Mouse (Mus musculus) heart, embryonic 10.5 days (tissue): ENCODE measurements around the gene Arl15. TPM values are rescaled to one million over a fixed set of nuclear protein-coding genes. Genes with fewer than 3 reads are reported as not detected.

Source experiments
- DNase-seq: peaks from one replicate; pipeline ENCODE4 v3.0.0-alpha.2; 2017; ENCODE audit warnings: low spot score
- H3K27ac ChIP-seq: fragments of 300-500 bp; sonication (generic); 2 replicates; pipeline ENCODE4 v1.5.1; 2016; ENCODE audit warnings: mild to moderate bottlenecking
- H3K27me3 ChIP-seq: fragments of 300-500 bp; sonication (generic); 2 replicates; pipeline ENCODE4 v1.6.1; 2016; ENCODE audit warnings: mild to moderate bottlenecking; ENCODE audit not compliant: poor library complexity, insufficient read depth, severe bottlenecking
- H3K36me3 ChIP-seq: fragments of 300-500 bp; sonication (generic); 2 replicates; pipeline ENCODE4 v1.6.1; 2016; ENCODE audit warnings: mild to moderate bottlenecking, moderate library complexity
- H3K4me1 ChIP-seq: fragments of 300-500 bp; sonication (generic); 2 replicates; pipeline ENCODE4 v1.6.1; 2016; ENCODE audit warnings: mild to moderate bottlenecking
- H3K4me3 ChIP-seq: fragments of 300-500 bp; sonication (generic); 2 replicates; pipeline ENCODE4 v1.5.1; 2016; ENCODE audit warnings: mild to moderate bottlenecking, moderate library complexity
- H3K9me3 ChIP-seq: fragments of 300-500 bp; sonication (generic); 2 replicates; pipeline ENCODE4 v1.6.1; 2016; ENCODE audit warnings: mild to moderate bottlenecking, moderate library complexity
- WGBS: fragments of 180-500 bp; shearing (Covaris S2); methylation state at CpG from one replicate; pipeline ENCODE4 v1.1.7; 2016; 5-methylcytosine and 5-hydroxymethylcytosine counted together
- polyA plus RNA-seq: library from polyadenylated mRNA; unstranded; fragments of >200 nt; fragmentation: Nextera tagmentation; extraction: Ambion mirVana; gene quantifications from 2 replicates; pipeline ENCODE4 v1.2.1, GENCODE M21; 2016

The Arl15 gene
- polyA plus RNA-seq, 1 experiment from 2014 or later, result 8.9 TPM

DNA sequence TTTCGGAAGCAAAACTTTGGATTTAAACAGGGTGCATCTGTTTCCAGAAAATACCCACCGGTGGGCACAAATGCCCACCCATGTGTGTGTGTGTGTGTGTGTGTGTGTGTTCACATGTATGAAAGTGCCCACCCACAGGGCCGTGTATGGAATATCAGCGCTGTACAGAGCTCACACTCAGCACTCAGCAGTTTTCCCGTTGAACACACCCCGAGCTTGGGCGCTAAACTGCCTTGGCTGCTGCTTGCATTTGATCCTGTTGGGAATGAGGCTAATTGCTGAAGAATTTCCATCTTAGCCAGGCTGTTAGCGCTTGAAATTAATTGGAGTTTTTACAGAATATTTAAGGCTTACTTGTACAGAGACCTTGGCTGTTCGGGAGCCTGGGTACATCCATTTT lies 282.9 kb downstream of the Arl15 start:
- no peaks in the 10 kb centered on the region for H3K36me3 ChIP-seq
- H3K4me3 ChIP-seq, result no peak overlapping the region
- H3K27ac ChIP-seq, result no peak overlapping the region
- no peaks in the 10 kb centered on the region for H3K27me3 ChIP-seq
- WGBS, result 88% methylated on average over 9 of the region's 9 CpGs
- peak; percentile 22 for DNase-seq
- H3K9me3 ChIP-seq, result no peaks in the 10 kb centered on the region
- no peaks in the 10 kb centered on the region for H3K4me1 ChIP-seq

DNA sequence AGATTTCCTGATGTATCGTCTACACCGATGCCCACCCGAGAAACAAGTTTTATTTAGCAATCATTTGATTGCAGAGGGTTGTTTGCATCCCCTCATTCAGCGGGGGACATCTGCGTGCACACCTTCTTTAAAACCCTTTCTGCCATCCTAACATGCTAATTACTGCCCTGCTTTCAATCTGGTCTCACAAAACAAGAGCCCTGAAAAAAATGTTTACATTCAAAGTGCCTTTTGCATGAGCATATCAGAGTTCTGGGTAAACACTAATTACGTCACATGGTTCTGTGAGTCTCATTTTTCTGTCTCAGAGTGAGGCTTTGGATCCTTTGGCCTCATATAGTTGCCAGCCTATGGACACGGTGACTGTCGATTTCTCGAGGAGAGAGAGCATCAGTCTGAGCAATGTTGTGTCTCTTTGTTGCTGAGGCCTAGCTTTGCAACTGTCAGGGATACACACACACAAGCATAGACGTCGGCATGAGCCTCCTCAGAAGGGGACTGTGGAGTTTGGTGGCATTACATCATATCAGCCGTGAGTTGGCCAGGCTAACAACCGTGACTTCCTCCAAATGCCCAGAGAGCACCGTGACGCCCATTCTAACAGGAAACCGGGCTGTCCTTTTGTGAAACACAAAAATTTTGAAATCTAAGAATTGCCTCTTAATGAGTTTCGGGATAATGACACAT lies 283.4 kb downstream of the Arl15 start:
- H3K4me3 ChIP-seq, result no peak overlapping the region
- H3K4me1 ChIP-seq, result no peaks in the 10 kb centered on the region
- H3K27ac ChIP-seq, result no peak overlapping the region
- no peak for DNase-seq
- WGBS, result 76% methylated on average over 17 of the region's 17 CpGs
- no peaks in the 10 kb centered on the region for H3K36me3 ChIP-seq
- no peaks in the 10 kb centered on the region for H3K9me3 ChIP-seq
- H3K27me3 ChIP-seq, result no peaks in the 10 kb centered on the region

DNA sequence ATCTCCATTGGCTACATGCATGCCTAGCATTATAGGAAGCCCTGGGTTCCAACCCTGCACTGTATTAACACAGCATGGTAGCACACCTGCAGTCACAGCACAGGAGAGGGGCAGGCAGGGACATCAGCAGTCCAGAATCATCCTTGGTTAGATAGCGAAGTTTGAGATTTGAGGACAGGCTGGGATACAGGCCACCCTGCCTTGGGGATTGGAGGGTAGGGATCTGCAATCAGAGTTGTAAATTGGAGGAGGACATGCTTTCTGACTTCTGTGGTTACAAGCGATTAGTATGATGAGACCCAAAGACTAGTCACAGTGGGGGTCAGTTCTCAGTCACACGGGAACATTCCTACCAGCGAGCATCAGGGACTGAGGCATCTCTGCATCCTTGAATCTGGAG lies 284.5 kb downstream of the Arl15 start:
- no peak overlapping the region for H3K4me3 ChIP-seq
- H3K36me3 ChIP-seq, result no peaks in the 10 kb centered on the region
- no peak overlapping the region for H3K27ac ChIP-seq
- DNase-seq, result peak; percentile 58
- H3K9me3 ChIP-seq, result no peaks in the 10 kb centered on the region
- no peaks in the 10 kb centered on the region for H3K27me3 ChIP-seq
- 87% methylated on average over 4 of the region's 4 CpGs for WGBS
- H3K4me1 ChIP-seq, result no peaks in the 10 kb centered on the region

DNA sequence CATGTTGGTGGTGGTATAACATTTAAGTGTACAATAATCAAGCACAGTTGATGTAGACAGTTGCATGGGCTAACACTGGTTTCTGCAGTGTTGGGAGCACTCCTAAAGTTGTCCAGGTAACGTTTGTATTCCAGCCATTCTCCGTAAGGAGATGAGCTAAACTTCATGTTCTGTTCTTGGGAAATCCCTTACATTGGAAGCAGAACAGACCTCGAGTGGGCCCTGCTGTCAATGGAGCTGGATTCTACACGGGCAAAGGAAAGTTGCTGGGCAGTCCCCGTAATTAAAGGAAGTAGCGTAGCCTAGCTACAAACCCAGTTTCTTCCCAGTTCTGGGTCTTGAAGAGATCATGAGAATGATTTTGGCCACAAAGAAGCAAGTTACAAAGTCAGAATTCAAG lies 285.4 kb downstream of the Arl15 start:
- no peaks in the 10 kb centered on the region for H3K27me3 ChIP-seq
- peak; percentile 71 for DNase-seq
- no peaks in the 10 kb centered on the region for H3K9me3 ChIP-seq
- H3K27ac ChIP-seq, result no peak overlapping the region
- WGBS, result 90% methylated on average over 6 of the region's 6 CpGs
- H3K36me3 ChIP-seq, result no peaks in the 10 kb centered on the region
- no peak overlapping the region for H3K4me3 ChIP-seq
- H3K4me1 ChIP-seq, result no peaks in the 10 kb centered on the region

DNA sequence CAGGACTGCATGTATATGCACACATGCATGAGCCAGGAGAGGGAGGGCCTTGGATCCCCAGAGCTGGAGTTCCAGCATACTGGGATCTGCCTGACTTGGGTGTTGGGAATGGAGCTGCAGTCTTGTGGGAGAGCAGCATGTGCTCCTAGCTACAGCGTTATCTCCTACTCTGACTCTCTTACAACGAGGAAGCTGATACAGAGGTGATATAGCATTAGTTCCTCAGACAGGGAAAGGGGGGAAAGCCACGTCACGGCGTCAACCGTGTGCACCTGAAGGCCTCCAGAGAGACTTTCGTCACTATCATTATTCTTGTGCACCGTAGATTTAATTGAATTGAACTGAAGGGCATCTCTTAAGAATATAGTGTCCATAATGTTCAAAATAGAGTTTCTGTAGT lies 286.2 kb downstream of the Arl15 start:
- no peaks in the 10 kb centered on the region for H3K36me3 ChIP-seq
- peak; percentile 46 for DNase-seq
- no peaks in the 10 kb centered on the region for H3K27me3 ChIP-seq
- no peak overlapping the region for H3K27ac ChIP-seq
- H3K4me3 ChIP-seq, result no peak overlapping the region
- no peaks in the 10 kb centered on the region for H3K4me1 ChIP-seq
- 77% methylated on average over 8 of the region's 8 CpGs for WGBS
- no peaks in the 10 kb centered on the region for H3K9me3 ChIP-seq

DNA sequence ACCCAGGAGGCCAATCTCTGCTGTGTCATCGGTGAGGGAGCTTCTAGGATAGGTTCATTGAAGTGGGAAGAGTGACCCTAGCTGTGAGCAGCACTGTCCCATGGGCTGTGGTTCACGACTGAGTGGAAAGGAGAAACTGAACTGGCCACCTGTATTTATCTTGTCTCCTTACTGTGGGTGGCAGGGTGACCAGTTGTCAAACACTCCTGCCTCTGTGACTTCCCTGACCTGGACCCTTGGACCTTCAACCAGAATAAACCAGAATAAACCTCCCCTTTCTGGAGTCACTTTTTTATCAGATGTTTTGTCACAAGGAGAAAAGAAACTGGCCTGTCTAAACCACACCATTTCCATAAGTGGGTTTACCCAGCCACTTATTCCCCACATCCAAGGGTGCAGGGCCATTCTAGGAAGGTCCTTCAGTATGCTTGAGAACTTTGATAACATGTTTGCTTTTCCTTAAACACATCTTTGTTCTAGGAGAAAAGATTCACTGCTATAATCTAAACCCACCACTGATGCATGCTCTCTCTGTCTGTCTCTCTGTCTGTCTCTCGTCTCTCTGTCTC lies 289.3 kb downstream of the Arl15 start:
- Histone ChIP-seq H3K4me3 (no peak overlapping the region), H3K27ac (no peak overlapping the region), H3K36me3 (no peaks in the 10 kb centered on the region), H3K4me1 (peaks cover 3% of the 10 kb centered on the region; the same call in 1 of the 2 replicates), H3K9me3 (no peaks in the 10 kb centered on the region), H3K27me3 (no peaks in the 10 kb centered on the region)
- 75% methylated on average over 3 of the region's 3 CpGs for WGBS
- no peak for DNase-seq

DNA sequence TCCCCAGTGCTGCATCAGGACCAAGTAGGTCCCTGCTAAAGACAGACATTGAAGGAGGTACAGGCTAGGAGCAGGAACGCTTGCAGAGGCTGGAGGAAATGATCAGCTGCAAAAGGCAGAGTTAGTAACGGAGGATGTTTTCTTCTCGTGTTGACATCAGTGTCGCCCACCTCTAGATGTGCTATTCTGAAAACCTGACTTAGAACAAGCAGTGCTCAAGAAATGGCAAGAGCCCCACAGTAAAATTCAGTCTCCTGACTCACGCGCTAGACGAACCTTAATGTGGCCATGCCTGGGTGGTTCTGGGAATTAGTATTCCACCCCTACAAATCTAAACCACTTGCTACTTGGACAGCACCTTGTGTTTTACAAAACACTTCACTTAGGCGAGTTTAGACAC lies 291.1 kb downstream of the Arl15 start:
- Histone ChIP-seq H3K9me3 (no peaks in the 10 kb centered on the region), H3K36me3 (no peaks in the 10 kb centered on the region), H3K27ac (no peak overlapping the region), H3K4me3 (no peak overlapping the region), H3K27me3 (no peaks in the 10 kb centered on the region), H3K4me1 (peaks cover 3% of the 10 kb centered on the region; the same call in 1 of the 2 replicates)
- no peak for DNase-seq
- WGBS, result 83% methylated on average over 8 of the region's 8 CpGs

DNA sequence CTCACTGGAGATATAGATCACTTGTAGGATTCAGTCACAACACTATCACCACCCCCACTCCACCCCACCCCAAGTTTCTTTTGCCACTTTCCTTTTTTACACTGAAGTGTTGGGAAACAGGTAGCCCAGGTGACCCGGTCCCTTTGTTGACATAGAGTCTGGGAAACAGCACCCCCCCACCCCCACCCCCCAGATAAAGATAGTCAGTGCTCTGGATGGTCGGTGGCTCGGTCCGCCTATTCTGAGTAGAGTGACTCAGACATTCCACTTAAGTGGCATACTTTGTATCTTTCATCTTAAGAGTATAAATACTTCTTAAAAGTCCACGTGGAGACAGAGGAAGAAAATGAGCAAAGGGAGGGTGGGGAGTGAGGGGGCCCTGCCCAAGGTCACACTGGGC lies 292.0 kb downstream of the Arl15 start:
- Histone ChIP-seq H3K4me1 (peaks cover 3% of the 10 kb centered on the region; the same call in 1 of the 2 replicates), H3K36me3 (no peaks in the 10 kb centered on the region), H3K27ac (peak overlapping the region; percentile 37; the same call in 1 of the 2 replicates), H3K9me3 (no peaks in the 10 kb centered on the region), H3K27me3 (no peaks in the 10 kb centered on the region), H3K4me3 (0 out of 2 replicates have a peak overlapping the region, but pooled peaks have one; percentile 0)
- 13% methylated on average over 5 of the region's 5 CpGs for WGBS
- no peak for DNase-seq

DNA sequence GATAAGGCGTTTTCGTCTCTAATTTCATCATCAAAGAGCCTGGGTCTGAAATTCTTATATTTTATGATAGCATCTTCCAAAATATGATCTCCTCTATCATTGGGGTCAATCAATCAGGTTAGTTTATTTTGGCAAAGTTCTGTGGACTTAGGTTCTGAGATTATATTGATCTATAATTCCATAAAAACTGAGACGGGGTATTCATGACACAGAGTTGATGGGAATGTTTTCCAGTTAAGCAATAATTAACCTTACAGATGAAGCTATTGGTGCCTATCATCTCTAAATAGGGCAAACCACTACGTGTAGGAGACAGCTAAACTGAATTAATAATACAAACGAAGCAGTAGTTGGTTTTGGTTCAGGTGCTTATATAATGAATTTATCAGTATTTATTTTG lies 292.5 kb downstream of the Arl15 start:
- Histone ChIP-seq H3K27ac (peak overlapping the region; percentile 37; the same call in 1 of the 2 replicates), H3K9me3 (no peaks in the 10 kb centered on the region), H3K4me3 (no peak overlapping the region), H3K27me3 (no peaks in the 10 kb centered on the region), H3K4me1 (peaks cover 3% of the 10 kb centered on the region; the same call in 1 of the 2 replicates), H3K36me3 (no peaks in the 10 kb centered on the region)
- no peak for DNase-seq
- 87% methylated on average over 5 of the region's 5 CpGs for WGBS

DNA sequence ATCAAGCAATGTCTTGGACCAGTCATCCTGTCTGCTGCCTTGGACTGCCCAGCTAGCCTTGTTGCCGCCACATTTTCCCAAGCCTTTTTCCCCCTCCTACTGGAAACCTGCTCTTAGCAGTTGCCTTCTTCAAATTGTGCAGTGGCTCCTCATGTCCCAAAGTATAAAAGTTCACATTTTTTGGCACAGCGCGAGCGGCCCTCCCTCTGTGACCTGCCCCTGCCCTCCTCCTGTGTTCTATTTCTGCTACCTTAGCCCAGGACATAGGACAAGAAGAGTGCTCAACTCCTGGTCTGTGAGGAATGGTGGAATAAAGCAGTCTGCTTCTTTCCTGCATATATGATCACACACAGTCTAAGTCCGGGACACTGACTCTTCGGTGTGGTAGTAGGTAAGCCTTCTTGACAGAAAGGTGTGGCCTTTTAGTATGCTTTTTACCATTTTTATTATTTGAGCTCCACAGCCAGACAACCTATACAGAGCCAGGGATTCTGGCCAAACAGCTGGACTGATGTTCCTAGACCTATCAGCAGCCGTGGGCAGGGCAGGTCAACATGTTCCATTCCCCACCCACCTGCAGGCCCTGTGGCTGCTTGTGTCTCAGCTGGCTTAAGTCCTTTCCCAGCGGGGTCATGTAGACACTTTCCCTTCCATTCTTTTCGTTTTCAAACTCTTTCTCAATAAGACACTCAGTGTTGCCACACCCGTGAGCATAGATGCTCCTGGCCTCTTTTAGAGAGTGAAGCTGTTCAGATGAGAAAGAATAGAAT lies 293.6 kb downstream of the Arl15 start:
- no peaks in the 10 kb centered on the region for H3K27me3 ChIP-seq
- no peaks in the 10 kb centered on the region for H3K9me3 ChIP-seq
- no peaks in the 10 kb centered on the region for H3K36me3 ChIP-seq
- DNase-seq, result no peak
- peaks cover 3% of the 10 kb centered on the region; the same call in 1 of the 2 replicates for H3K4me1 ChIP-seq
- no peak overlapping the region for H3K4me3 ChIP-seq
- H3K27ac ChIP-seq, result no peak overlapping the region
- WGBS, result 90% methylated on average over 10 of the region's 10 CpGs

DNA sequence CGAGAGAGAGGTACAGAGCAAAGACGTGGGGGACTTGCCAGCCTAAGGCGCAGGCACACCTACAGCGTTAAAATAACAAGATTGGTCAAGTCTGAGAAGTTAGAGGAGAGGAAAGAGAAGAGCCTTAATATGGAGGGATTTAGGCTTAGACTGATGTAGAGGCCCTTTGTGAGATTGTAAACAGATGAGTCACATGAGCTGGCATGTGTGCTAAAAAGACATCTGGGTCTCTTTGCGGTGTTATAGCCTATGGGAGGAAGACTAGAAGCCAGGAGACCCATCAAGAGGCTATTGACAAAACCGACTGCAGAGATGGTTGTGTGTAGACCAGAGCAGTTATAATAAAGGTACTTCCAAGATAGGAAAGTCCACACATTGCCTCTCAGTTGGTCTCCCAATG lies 296.5 kb downstream of the Arl15 start:
- Histone ChIP-seq H3K27ac (no peak overlapping the region), H3K9me3 (no peaks in the 10 kb centered on the region), H3K36me3 (no peaks in the 10 kb centered on the region), H3K4me3 (no peak overlapping the region), H3K27me3 (no peaks in the 10 kb centered on the region), H3K4me1 (peaks cover 3% of the 10 kb centered on the region; the same call in 1 of the 2 replicates)
- WGBS, result 89% methylated on average over 6 of the region's 6 CpGs
- DNase-seq, result no peak

DNA sequence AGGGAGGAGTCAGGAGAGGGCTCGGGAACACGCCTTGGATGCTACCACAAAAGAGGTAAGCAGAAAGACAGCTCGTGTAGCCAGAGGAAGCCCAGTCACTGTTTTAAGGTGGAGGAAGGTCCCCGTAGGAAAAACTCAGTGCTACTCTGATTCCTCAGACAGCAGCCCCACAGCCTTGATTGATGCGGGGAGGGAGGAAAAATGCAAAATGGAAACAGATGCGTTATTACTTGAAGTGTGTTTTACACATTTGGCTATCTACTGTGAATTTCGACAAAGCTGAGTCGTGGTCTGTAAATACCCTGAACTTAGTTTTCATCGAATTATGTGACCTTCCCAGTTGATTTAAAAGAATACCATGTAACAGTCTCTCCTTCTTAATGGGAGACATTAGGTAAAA lies 296.9 kb downstream of the Arl15 start:
- Histone ChIP-seq H3K4me1 (peaks cover 3% of the 10 kb centered on the region; the same call in 1 of the 2 replicates), H3K27me3 (no peaks in the 10 kb centered on the region), H3K27ac (no peak overlapping the region), H3K36me3 (no peaks in the 10 kb centered on the region), H3K4me3 (no peak overlapping the region), H3K9me3 (no peaks in the 10 kb centered on the region)
- DNase-seq, result no peak
- 67% methylated on average over 9 of the region's 9 CpGs for WGBS
